Mouse (Mus musculus) urinary bladder, postnatal 25 days (tissue): ENCODE data around the gene Tceal9.
"Not testable (repeated sequence)": the region's sequence is repeated elsewhere in the genome, so short reads cannot be mapped to it uniquely, and the experiment has no call there.

Experiments used
- DNase-seq: peaks from one replicate; pipeline ENCODE4 v3.0.0; 2022; ENCODE audit warnings: low spot score

The Tceal9 gene

GRCm38 (mm10) chrX:136244574-136245229, at the start of gene Tceal9:
Gene Tceal9 (plus strand): TSS chrX:136245079.
- DNase-seq = peak; percentile 42

- DNase-seq = no peak
These were observed 49.5 kb upstream of the Tceal9 start for GRCm38 (mm10) chrX:136195193-136195944.

- DNase-seq = peak; percentile 18
These were observed 48.0 kb upstream of the Tceal9 start for GRCm38 (mm10) chrX:136196873-136197272.

DNA sequence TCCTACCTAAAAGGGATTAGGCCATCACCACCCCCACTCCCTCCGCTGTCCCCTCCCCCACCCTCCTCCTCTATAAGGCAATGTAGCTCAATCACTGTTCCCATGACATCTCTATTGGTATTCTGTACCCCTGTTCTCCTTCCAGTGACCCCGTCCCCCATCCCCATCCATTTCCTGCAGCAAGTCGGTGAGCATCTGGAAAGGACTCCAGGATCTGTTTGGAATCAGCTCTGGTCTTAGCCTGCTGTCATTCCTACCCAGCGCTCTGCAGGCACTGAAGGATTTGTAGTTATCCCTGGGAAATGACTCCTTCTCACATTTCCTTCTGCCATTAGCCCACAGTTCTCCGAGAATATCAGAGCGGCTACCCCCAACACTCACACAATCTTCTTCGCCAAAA, 41.6 kb upstream of the Tceal9 start:
- no peak for DNase-seq

GRCm38 (mm10) chrX:136203664-136204066, 41.2 kb upstream of the Tceal9 start, which contains the start of gene Tceal5:
Gene Tceal5 (minus strand): TSS chrX:136203876.
- DNase-seq = peak; percentile 17

GRCm38 (mm10) chrX:136204406-136204805, 40.5 kb upstream of the Tceal9 start:
- DNase-seq = no peak

GRCm38 (mm10) chrX:136213396-136213795, 31.5 kb upstream of the Tceal9 start:
- DNase-seq = no peak

GRCm38 (mm10) chrX:136214729-136215677, 29.9 kb upstream of the Tceal9 start, which contains the start of the genes Tceal7 and Bex1:
Gene Tceal7 (plus strand): TSS chrX:136214779.
Gene Bex1 (minus strand): TSS chrX:136215513.
- DNase-seq = not testable (repeated sequence)

- no peak for DNase-seq
These were observed 28.6 kb upstream of the Tceal9 start for GRCm38 (mm10) chrX:136216303-136216702.

- DNase-seq = no peak
These were observed 21.2 kb upstream of the Tceal9 start for GRCm38 (mm10) chrX:136223714-136224113.

- no peak for DNase-seq
These were observed 17.1 kb upstream of the Tceal9 start for GRCm38 (mm10) chrX:136227768-136228167.

- peak; percentile 23 for DNase-seq
These were observed 6.8 kb upstream of the Tceal9 start for GRCm38 (mm10) chrX:136238118-136238517.

DNA sequence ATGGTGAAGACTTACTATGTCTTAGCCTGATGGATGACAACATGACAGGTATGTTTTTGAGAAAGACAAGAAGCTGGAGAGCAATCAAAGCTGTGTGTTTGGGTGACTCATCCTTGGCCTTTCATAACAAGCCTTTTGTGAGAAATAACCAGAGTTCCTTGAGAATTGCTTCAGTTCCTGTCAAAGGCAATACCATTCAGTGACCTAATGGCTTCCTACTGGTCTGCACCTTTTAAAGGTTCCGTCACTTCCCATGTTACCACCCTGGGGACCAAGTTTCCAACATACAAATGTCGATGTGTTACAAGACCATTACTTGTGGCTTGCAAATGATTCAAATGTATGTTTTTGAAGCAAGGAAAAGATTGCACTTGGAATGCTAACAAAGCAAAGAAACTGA, 1.7 kb upstream of the Tceal9 start:
- no peak for DNase-seq

DNA sequence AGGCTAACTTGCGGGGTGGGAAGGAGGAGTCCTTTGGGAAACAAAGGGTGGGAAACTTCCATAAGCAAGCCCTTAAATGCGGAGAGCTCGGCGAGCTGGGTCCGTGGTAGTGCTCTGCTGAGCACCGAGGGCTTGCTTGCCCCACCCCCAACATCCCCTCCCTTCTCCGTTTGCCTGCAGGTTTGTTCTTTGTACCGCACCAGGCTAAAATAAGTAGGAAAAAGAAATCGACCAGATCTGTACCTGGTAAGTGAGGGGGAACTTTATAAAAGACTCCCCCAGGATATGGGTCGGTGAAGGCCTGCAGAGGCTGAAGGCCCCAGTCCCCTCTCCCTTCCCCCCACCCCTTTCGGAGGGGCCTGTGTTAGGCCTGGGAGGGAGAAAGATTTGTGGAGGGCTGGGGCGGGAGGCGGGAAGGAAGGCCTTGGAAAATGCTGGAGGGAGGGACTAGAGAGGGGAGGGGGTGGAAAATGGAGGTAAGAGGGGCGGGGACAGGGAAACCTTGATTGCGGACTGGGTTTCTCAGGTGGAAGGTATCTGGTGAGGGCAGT, 717 bp downstream of the Tceal9 start:
- peak; percentile 11 for DNase-seq

- no peak for DNase-seq
These were observed 3.9 kb downstream of the Tceal9 start for GRCm38 (mm10) chrX:136248811-136249210.

DNA sequence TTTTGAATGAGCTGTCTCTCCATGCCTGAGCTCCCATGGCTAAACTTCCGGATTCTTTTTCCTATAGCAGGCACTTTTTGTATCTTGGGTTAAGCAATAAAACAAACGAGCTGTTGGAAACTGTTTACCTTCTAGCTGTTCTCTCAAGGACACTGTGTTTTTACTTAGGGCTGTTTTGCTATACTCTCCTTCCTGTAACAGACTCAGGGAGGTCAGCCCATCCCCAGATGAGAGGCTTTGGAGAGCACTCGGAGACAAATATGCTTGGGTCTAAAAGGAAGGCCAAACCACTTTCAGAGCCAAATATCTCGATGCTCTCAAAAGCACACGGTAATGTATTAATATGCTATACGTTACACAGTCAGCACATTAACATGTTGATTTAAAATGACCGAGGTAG, 4.8 kb downstream of the Tceal9 start:
- DNase-seq = no peak

DNA sequence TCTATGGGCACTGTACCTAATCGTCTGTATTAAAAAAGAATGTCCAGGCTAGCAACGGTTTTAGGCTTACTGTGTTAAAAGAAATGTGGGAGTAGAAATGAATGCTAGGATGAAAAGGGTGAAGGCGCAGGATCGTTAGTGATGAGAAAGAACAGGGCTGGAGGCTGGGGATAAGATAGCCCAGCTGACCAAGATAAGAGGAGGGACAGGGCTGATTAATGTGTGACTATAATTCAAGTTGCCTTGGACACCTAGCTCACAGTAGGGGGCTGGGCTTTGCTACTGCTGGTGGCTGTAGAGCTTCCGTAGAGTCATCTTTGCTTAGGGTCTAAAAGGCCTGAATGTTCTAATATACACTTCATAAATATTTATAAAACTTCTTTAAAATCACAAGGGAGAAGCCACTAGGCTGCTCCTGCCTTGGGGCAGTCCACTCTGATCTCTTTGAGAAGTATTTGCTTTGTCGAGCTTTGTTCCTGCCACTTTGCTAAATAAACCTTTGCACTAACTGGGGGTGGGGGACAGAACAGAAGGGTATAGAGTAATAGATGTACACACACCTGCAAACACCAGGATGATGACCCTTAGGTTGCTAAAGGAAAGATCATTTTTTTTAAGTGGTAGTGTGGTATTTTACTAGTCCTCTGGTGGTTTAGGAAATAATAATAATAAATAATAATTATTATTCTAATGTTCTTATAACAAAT, 7.3 kb downstream of the Tceal9 start:
- no peak for DNase-seq

DNA sequence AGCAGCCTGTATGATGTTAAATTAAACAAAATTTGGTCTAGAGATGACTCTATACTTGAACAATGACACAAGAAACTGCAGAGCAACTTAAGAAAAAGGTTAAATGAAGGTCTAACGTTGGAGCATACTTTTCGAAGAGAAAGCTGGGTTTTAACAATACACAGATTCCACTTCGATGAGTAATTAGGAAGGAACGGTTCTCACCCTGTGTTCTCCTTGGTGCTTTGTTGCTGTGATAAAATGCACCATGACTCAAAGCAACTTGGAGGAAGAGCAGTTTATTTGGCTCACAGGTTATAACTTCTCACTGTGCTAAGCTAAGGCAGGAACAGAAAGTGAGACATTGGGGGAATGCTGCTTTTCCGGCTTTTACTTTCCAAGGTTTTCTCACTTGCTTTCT, 22.8 kb downstream of the Tceal9 start:
- no peak for DNase-seq

DNA sequence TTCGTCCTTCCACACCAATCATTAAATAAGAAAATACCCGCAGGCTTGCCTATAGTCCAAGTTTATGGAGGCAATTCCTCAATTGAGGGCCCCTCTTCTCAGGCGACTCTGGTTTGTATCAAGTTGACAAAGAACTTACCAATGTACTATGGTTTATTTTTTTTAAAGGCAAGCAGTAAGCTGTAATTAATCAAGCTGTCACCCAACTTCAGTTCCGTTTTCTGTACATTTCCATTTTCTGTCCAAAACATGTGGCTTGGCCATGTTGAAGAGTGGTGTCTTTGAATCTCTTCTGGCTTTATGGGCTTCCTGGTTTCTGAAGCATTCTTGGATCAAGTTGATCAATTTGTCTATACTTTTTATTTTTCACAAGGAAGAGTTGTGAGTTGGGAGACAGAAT, 23.3 kb downstream of the Tceal9 start:
- no peak for DNase-seq

DNA sequence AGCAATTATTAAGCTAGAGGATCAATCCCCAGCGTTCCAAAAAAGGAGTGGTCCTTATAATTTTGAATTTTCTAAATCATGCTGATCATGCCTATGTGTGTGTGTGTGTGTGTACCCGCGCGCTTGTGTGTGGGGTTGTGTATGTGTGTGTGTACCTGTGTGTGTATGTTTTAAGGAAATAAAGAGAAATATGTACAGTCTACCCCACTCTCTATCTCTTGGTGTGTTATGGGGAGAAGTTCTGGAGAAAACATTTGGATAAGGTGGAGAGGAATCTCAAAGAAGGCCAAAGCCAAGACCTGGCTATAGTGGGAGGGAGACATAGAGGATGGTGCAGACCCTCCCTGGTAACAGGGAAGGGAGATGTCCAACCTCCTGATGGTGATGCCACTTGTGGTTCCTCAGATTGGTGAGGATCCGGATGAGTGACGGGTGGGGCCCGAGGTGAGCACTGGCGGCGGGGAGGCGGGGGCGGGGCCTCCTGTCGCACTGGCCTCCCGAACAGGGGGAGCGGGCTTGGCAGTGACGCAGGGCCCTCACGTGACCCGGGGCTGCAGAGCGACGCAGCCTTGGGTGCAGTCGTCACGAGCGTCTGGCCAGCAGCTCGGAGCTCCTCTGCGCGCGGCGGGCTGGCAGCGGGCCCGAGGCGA, 25.0 kb downstream of the Tceal9 start, which contains the start of gene Bex3:
Bex3 (plus strand) TSS at position 511 of the 650 bp plus-strand sequence.
- not testable (repeated sequence) for DNase-seq
